Mouse (Mus musculus): ENCODE measurements at regions not wholly inside any gene's neighbourhood (a gene's known extent, or its start where the extent isn't known, plus 50 kb on each side); places are given as distances from the start of the nearest gene placed in this dataset.

GRCm38 (mm10) chr2:45608926-45609325, 491.7 kb upstream of the Zeb2 start:
- Histone ChIP-seq H3K4me1 (replicated peaks) (no peaks in the 10 kb centered on the region), H3K36me3 (no peaks in the 10 kb centered on the region), H3K27ac (no peak overlapping the region), H3K4me3 (replicated peaks) (no peak overlapping the region), H3K4me2 (replicated peaks) (no peak overlapping the region), H3K9ac (replicated peaks) (no peak overlapping the region), H3K9me3 (no peaks in the 10 kb centered on the region), H3K27me3 (no peaks in the 10 kb centered on the region)
- WGBS: 90% methylated on average over 1 of the region's 1 CpGs
- ATAC-seq: no peak

- Histone ChIP-seq H3K4me1 (replicated peaks) (no peaks in the 10 kb centered on the region), H3K27me3 (no peaks in the 10 kb centered on the region), H3K27ac (no peak overlapping the region), H3K36me3 (no peaks in the 10 kb centered on the region), H3K9ac (replicated peaks) (no peak overlapping the region), H3K4me3 (replicated peaks) (no peak overlapping the region), H3K4me2 (replicated peaks) (no peak overlapping the region), H3K9me3 (no peaks in the 10 kb centered on the region)
- ATAC-seq: no peak
These were observed 490.2 kb upstream of the Zeb2 start for GRCm38 (mm10) chr2:45607393-45607792.

GRCm38 (mm10) chr2:45601332-45601900, 484.2 kb upstream of the Zeb2 start:
- no peaks in the 10 kb centered on the region for H3K9me3 ChIP-seq
- WGBS: 83% methylated on average over 5 of the region's 6 CpGs
- H3K36me3 ChIP-seq: no peaks in the 10 kb centered on the region
- no peak overlapping the region for H3K9ac ChIP-seq (replicated peaks)
- no peaks in the 10 kb centered on the region for H3K4me1 ChIP-seq (replicated peaks)
- H3K4me3 ChIP-seq (replicated peaks): no peak overlapping the region
- no peak for ATAC-seq
- no peak overlapping the region for H3K4me2 ChIP-seq (replicated peaks)
- H3K27ac ChIP-seq: no peak overlapping the region
- H3K27me3 ChIP-seq: no peaks in the 10 kb centered on the region

GRCm38 (mm10) chr2:45593765-45594164, 476.6 kb upstream of the Zeb2 start:
- Histone ChIP-seq H3K4me1 (replicated peaks) (no peaks in the 10 kb centered on the region), H3K9ac (replicated peaks) (no peak overlapping the region), H3K27me3 (no peaks in the 10 kb centered on the region), H3K4me3 (replicated peaks) (no peak overlapping the region), H3K27ac (no peak overlapping the region), H3K36me3 (no peaks in the 10 kb centered on the region), H3K4me2 (replicated peaks) (no peak overlapping the region), H3K9me3 (no peaks in the 10 kb centered on the region)
- WGBS: 95% methylated on average over 4 of the region's 4 CpGs
- no peak for ATAC-seq

GRCm38 (mm10) chr2:45590980-45591379, 473.8 kb upstream of the Zeb2 start:
- Histone ChIP-seq H3K27me3 (no peaks in the 10 kb centered on the region), H3K9me3 (no peaks in the 10 kb centered on the region), H3K4me3 (replicated peaks) (no peak overlapping the region), H3K27ac (no peak overlapping the region), H3K4me1 (replicated peaks) (no peaks in the 10 kb centered on the region), H3K4me2 (replicated peaks) (no peak overlapping the region), H3K36me3 (no peaks in the 10 kb centered on the region), H3K9ac (replicated peaks) (no peak overlapping the region)
- ATAC-seq: no peak
- WGBS: 55% methylated on average over 1 of the region's 1 CpGs

- ATAC-seq: no peak
- H3K4me2 ChIP-seq (replicated peaks): no peak overlapping the region
- H3K36me3 ChIP-seq: no peaks in the 10 kb centered on the region
- no peaks in the 10 kb centered on the region for H3K9me3 ChIP-seq
- no peaks in the 10 kb centered on the region for H3K27me3 ChIP-seq
- no peak overlapping the region for H3K9ac ChIP-seq (replicated peaks)
- no peak overlapping the region for H3K4me3 ChIP-seq (replicated peaks)
- WGBS: 91% methylated on average over 2 of the region's 2 CpGs
- H3K4me1 ChIP-seq (replicated peaks): no peaks in the 10 kb centered on the region
- H3K27ac ChIP-seq: no peak overlapping the region
These were observed 471.1 kb upstream of the Zeb2 start for GRCm38 (mm10) chr2:45588248-45588647.

- no peak overlapping the region for H3K9ac ChIP-seq (replicated peaks)
- ATAC-seq: no peak
- no peaks in the 10 kb centered on the region for H3K36me3 ChIP-seq
- H3K27me3 ChIP-seq: no peaks in the 10 kb centered on the region
- H3K4me2 ChIP-seq (replicated peaks): no peak overlapping the region
- H3K4me1 ChIP-seq (replicated peaks): no peaks in the 10 kb centered on the region
- no peaks in the 10 kb centered on the region for H3K9me3 ChIP-seq
- no peak overlapping the region for H3K27ac ChIP-seq
- no peak overlapping the region for H3K4me3 ChIP-seq (replicated peaks)
- WGBS: 63% methylated on average over 1 of the region's 1 CpGs
These were observed 469.5 kb upstream of the Zeb2 start for GRCm38 (mm10) chr2:45586588-45587200.

GRCm38 (mm10) chr2:45581549-45581925, 464.3 kb upstream of the Zeb2 start:
- Histone ChIP-seq H3K27ac (no peak overlapping the region), H3K27me3 (no peaks in the 10 kb centered on the region), H3K4me3 (replicated peaks) (no peak overlapping the region), H3K4me1 (replicated peaks) (no peaks in the 10 kb centered on the region), H3K36me3 (no peaks in the 10 kb centered on the region), H3K9me3 (no peaks in the 10 kb centered on the region), H3K4me2 (replicated peaks) (no peak overlapping the region), H3K9ac (replicated peaks) (no peak overlapping the region)
- WGBS: 89% methylated on average over 4 of the region's 4 CpGs
- ATAC-seq: no peak

GRCm38 (mm10) chr2:45580838-45581548, 463.8 kb upstream of the Zeb2 start:
- Histone ChIP-seq H3K4me1 (replicated peaks) (no peaks in the 10 kb centered on the region), H3K4me2 (replicated peaks) (no peak overlapping the region), H3K9me3 (no peaks in the 10 kb centered on the region), H3K4me3 (replicated peaks) (no peak overlapping the region), H3K27ac (no peak overlapping the region), H3K9ac (replicated peaks) (no peak overlapping the region), H3K27me3 (no peaks in the 10 kb centered on the region), H3K36me3 (no peaks in the 10 kb centered on the region)
- 81% methylated on average over 8 of the region's 8 CpGs for WGBS
- ATAC-seq: no peak

GRCm38 (mm10) chr2:45572906-45573305, 455.7 kb upstream of the Zeb2 start:
- 87% methylated on average over 3 of the region's 3 CpGs for WGBS
- H3K4me2 ChIP-seq (replicated peaks): no peak overlapping the region

GRCm38 (mm10) chr2:45554707-45555106, 437.5 kb upstream of the Zeb2 start:
- Histone ChIP-seq H3K4me1 (replicated peaks) (no peaks in the 10 kb centered on the region), H3K4me3 (replicated peaks) (no peak overlapping the region), H3K27me3 (no peaks in the 10 kb centered on the region), H3K36me3 (no peaks in the 10 kb centered on the region), H3K4me2 (replicated peaks) (no peak overlapping the region), H3K9me3 (no peaks in the 10 kb centered on the region), H3K27ac (no peak overlapping the region), H3K9ac (replicated peaks) (no peak overlapping the region)
- ATAC-seq: no peak
- WGBS: 87% methylated on average over 4 of the region's 4 CpGs

More at GRCm38 (mm10) chr2:45572906-45573305, 455.7 kb upstream of the Zeb2 start:
- Histone ChIP-seq H3K27me3 (no peaks in the 10 kb centered on the region), H3K27ac (no peak overlapping the region), H3K9me3 (no peaks in the 10 kb centered on the region), H3K36me3 (no peaks in the 10 kb centered on the region), H3K9ac (replicated peaks) (no peak overlapping the region), H3K4me3 (replicated peaks) (no peak overlapping the region), H3K4me1 (replicated peaks) (no peaks in the 10 kb centered on the region)
- no peak for ATAC-seq

GRCm38 (mm10) chr2:45541394-45541793, 424.2 kb upstream of the Zeb2 start:
- no peak overlapping the region for H3K4me2 ChIP-seq (replicated peaks)
- H3K27me3 ChIP-seq: no peaks in the 10 kb centered on the region
- 93% methylated on average over 3 of the region's 3 CpGs for WGBS
- no peak overlapping the region for H3K4me3 ChIP-seq (replicated peaks)
- no peaks in the 10 kb centered on the region for H3K36me3 ChIP-seq
- H3K27ac ChIP-seq: no peak overlapping the region
- H3K4me1 ChIP-seq (replicated peaks): no peaks in the 10 kb centered on the region
- H3K9me3 ChIP-seq: no peaks in the 10 kb centered on the region
- no peak overlapping the region for H3K9ac ChIP-seq (replicated peaks)
- ATAC-seq: no peak

All from midbrain, embryonic 13.5 days (tissue).